Mouse (Mus musculus) lung, adult 2 months (tissue): Measurements from ENCODE around the gene Igsf21.

Experiments
- CTCF ChIP-seq: fragments of 200-500 bp; IDR thresholded peaks from 2 replicates; pipeline ENCODE4 v1.5.1; 2011; ENCODE audit warnings: mild to moderate bottlenecking, low read length, control low read depth; ENCODE audit not compliant: insufficient read depth
- POLR2A ChIP-seq: fragments of 200-500 bp; IDR thresholded peaks from 2 replicates; pipeline ENCODE4 v1.6.1; 2011; ENCODE audit warnings: low read depth, mild to moderate bottlenecking, control low read depth, low read length, borderline replicate concordance; ENCODE audit errors: extremely low read depth

- TF ChIP-seq CTCF (no peak), POLR2A (no peak)
Measured at GRCm38 (mm10) chr4:140192276-140193002, 54.1 kb downstream of the Igsf21 start.
